Mouse (Mus musculus) liver, embryonic 12.5 days (tissue): ENCODE measurements around the gene 2310011J03Rik. TPM values are rescaled to one million over a fixed set of nuclear protein-coding genes. Genes with fewer than 3 reads are reported as not detected.

Experiments used
- ATAC-seq: fragments of 200-750 bp; cut with Nextera tagmentation; 2 replicates; pipeline ENCODE4 v1.8.0; 2017; ENCODE audit warnings: moderate number of reproducible peaks, mild to moderate bottlenecking, moderate library complexity
- H3K27ac ChIP-seq: fragments of 300-500 bp; sonication (generic); 2 replicates; pipeline ENCODE4 v1.5.1; 2016; ENCODE audit warnings: mild to moderate bottlenecking
- H3K27me3 ChIP-seq: fragments of 300-500 bp; sonication (generic); replicated peaks from 2 replicates; pipeline ENCODE4 v1.6.1; 2016; ENCODE audit warnings: mild to moderate bottlenecking, moderate library complexity
- H3K36me3 ChIP-seq: fragments of 300-500 bp; sonication (generic); 2 replicates; pipeline ENCODE4 v1.6.1; 2016; ENCODE audit warnings: mild to moderate bottlenecking, moderate library complexity
- H3K4me1 ChIP-seq: fragments of 300-500 bp; sonication (generic); 2 replicates; pipeline ENCODE4 v1.6.1; 2016
- H3K4me2 ChIP-seq: fragments of 300-500 bp; sonication (generic); 2 replicates; pipeline ENCODE4 v1.6.1; 2016; ENCODE audit warnings: mild to moderate bottlenecking, moderate library complexity
- H3K4me3 ChIP-seq: fragments of 300-500 bp; sonication (generic); 2 replicates; pipeline ENCODE4 v1.5.1; 2016; ENCODE audit warnings: mild to moderate bottlenecking, moderate library complexity
- H3K9ac ChIP-seq: fragments of 300-500 bp; sonication (generic); 2 replicates; pipeline ENCODE4 v1.6.1; 2016; ENCODE audit warnings: mild to moderate bottlenecking, moderate library complexity
- H3K9me3 ChIP-seq: fragments of 300-500 bp; sonication (generic); replicated peaks from 2 replicates; pipeline ENCODE4 v1.6.1; 2016; ENCODE audit warnings: mild to moderate bottlenecking, moderate library complexity
- WGBS: fragments of 180-500 bp; shearing (Covaris S2); methylation state at CpG from one replicate; pipeline ENCODE4 v1.1.7; 2016; ENCODE audit not compliant: insufficient replicate concordance; 5-methylcytosine and 5-hydroxymethylcytosine counted together
- polyA plus RNA-seq: library from polyadenylated mRNA; unstranded; fragments of >200 nt; fragmentation: Nextera tagmentation; extraction: Ambion mirVana; gene quantifications from 2 replicates; pipeline ENCODE4 v1.2.1, GENCODE M21; 2016

2310011J03Rik gene
- 46.0 and 46.7 TPM in 2 replicates for polyA plus RNA-seq

- Histone ChIP-seq H3K9ac (peak within 1 kb of the TSS; percentile 91), H3K27ac (peak within 1 kb of the TSS; percentile 88), H3K4me3 (peak within 1 kb of the TSS; percentile 90), H3K9me3 (no peaks in the 10 kb centered on the region), H3K4me2 (peak within 1 kb of the TSS; percentile 99), H3K4me1 (peaks cover 91% of the 10 kb centered on the region), H3K27me3 (peaks cover 25% of the 10 kb centered on the region), H3K36me3 (peaks cover 23% of the 10 kb centered on the region)
- under 1% methylated on average over 34 of the region's 34 CpGs for WGBS
- peak; percentile 60 for ATAC-seq
These were observed at the start of gene 2310011J03Rik for GRCm38 (mm10) chr10:80320340-80320760. Gene 2310011J03Rik, minus strand, starts transcription at chr10:80320537.

GRCm38 (mm10) chr10:80368392-80368791 is 48.1 kb upstream of the 2310011J03Rik start:
- Histone ChIP-seq H3K27ac (no peak overlapping the region), H3K27me3 (peaks cover 85% of the 10 kb centered on the region), H3K9me3 (0 out of 2 replicates have a peak, but pooled peaks cover 5% of the 10 kb centered on the region), H3K4me2 (no peak overlapping the region), H3K4me1 (peaks cover 7% of the 10 kb centered on the region; the same call in 1 of the 2 replicates), H3K4me3 (no peak overlapping the region), H3K9ac (no peak overlapping the region), H3K36me3 (no peaks in the 10 kb centered on the region)
- WGBS, result 79% methylated on average over 6 of the region's 6 CpGs
- ATAC-seq, result no peak

- ATAC-seq, result no peak
- 0 out of 2 replicates have a peak, but pooled peaks cover 5% of the 10 kb centered on the region for H3K9me3 ChIP-seq
- peaks cover 85% of the 10 kb centered on the region for H3K27me3 ChIP-seq
- H3K4me1 ChIP-seq, result peaks cover 7% of the 10 kb centered on the region; the same call in 1 of the 2 replicates
- no peak overlapping the region for H3K27ac ChIP-seq
- no peaks in the 10 kb centered on the region for H3K36me3 ChIP-seq
- 55% methylated on average over 5 of the region's 5 CpGs for WGBS
- H3K4me2 ChIP-seq, result no peak overlapping the region
- no peak overlapping the region for H3K4me3 ChIP-seq
- no peak overlapping the region for H3K9ac ChIP-seq
These were observed 47.6 kb upstream of the 2310011J03Rik start for GRCm38 (mm10) chr10:80367954-80368353.

GRCm38 (mm10) chr10:80365736-80366135 is 45.4 kb upstream of the 2310011J03Rik start:
- 48% methylated on average over 6 of the region's 6 CpGs for whole genome bisulfite sequencing
- no peak overlapping the region for H3K4me3 ChIP-seq
- no peaks in the 10 kb centered on the region for H3K36me3 ChIP-seq
- H3K9ac ChIP-seq, result no peak overlapping the region
- peaks cover 91% of the 10 kb centered on the region for H3K27me3 ChIP-seq
- H3K4me1 ChIP-seq, result no peaks in the 10 kb centered on the region
- 0 out of 2 replicates have a peak, but pooled peaks cover 5% of the 10 kb centered on the region for H3K9me3 ChIP-seq
- ATAC-seq, result no peak
- H3K4me2 ChIP-seq, result no peak overlapping the region
- no peak overlapping the region for H3K27ac ChIP-seq

- Histone ChIP-seq H3K36me3 (no peaks in the 10 kb centered on the region), H3K4me3 (no peak overlapping the region), H3K27ac (no peak overlapping the region), H3K9me3 (0 out of 2 replicates have a peak, but pooled peaks cover 5% of the 10 kb centered on the region), H3K4me2 (no peak overlapping the region), H3K4me1 (no peaks in the 10 kb centered on the region), H3K27me3 (peaks cover 98% of the 10 kb centered on the region), H3K9ac (no peak overlapping the region)
- 41% methylated on average over 6 of the region's 6 CpGs for WGBS
- no peak for ATAC-seq
These were observed 43.4 kb upstream of the 2310011J03Rik start for GRCm38 (mm10) chr10:80363734-80364133.

GRCm38 (mm10) chr10:80357994-80358639 is 37.8 kb upstream of the 2310011J03Rik start:
- H3K4me2 ChIP-seq, result peak overlapping the region; percentile 38
- no peaks in the 10 kb centered on the region for H3K36me3 ChIP-seq
- H3K4me1 ChIP-seq, result peaks cover 18% of the 10 kb centered on the region; the same call in 1 of the 2 replicates
- H3K27me3 ChIP-seq, result peaks cover 98% of the 10 kb centered on the region
- 10% methylated on average over 30 of the region's 31 CpGs for WGBS
- no peaks in the 10 kb centered on the region for H3K9me3 ChIP-seq
- peak overlapping the region; percentile 3 for H3K4me3 ChIP-seq
- H3K27ac ChIP-seq, result no peak overlapping the region
- no peak overlapping the region for H3K9ac ChIP-seq
- 0 out of 2 replicates have a peak, but pooled peaks have one; percentile 25 for ATAC-seq

GRCm38 (mm10) chr10:80357336-80357735 is 37.0 kb upstream of the 2310011J03Rik start:
- Histone ChIP-seq H3K27ac (no peak overlapping the region), H3K4me3 (peak overlapping the region; percentile 3; the same call in 1 of the 2 replicates), H3K4me2 (no peak overlapping the region), H3K27me3 (peaks cover 98% of the 10 kb centered on the region), H3K36me3 (no peaks in the 10 kb centered on the region), H3K4me1 (peaks cover 25% of the 10 kb centered on the region; the same call in 1 of the 2 replicates), H3K9me3 (no peaks in the 10 kb centered on the region), H3K9ac (no peak overlapping the region)
- WGBS, result 27% methylated on average over 7 of the region's 7 CpGs
- ATAC-seq, result 0 out of 2 replicates have a peak, but pooled peaks have one; percentile 5

GRCm38 (mm10) chr10:80356737-80357136 is 36.4 kb upstream of the 2310011J03Rik start:
- Histone ChIP-seq H3K9me3 (no peaks in the 10 kb centered on the region), H3K27ac (no peak overlapping the region), H3K9ac (no peak overlapping the region), H3K36me3 (no peaks in the 10 kb centered on the region), H3K4me3 (peak overlapping the region; percentile 16), H3K4me2 (peak overlapping the region; percentile 46), H3K27me3 (peaks cover 100% of the 10 kb centered on the region), H3K4me1 (peaks cover 31% of the 10 kb centered on the region; the same call in 1 of the 2 replicates)
- no peak for ATAC-seq
- 5% methylated on average over 34 of the region's 34 CpGs for WGBS

GRCm38 (mm10) chr10:80356001-80356682 is 35.8 kb upstream of the 2310011J03Rik start, which contains the start of gene Plk5:
Gene Plk5, plus strand, starts transcription at chr10:80356459.
- Histone ChIP-seq H3K9me3 (no peaks in the 10 kb centered on the region), H3K27ac (no peak within 1 kb of the TSS), H3K4me1 (peaks cover 32% of the 10 kb centered on the region; the same call in 1 of the 2 replicates), H3K4me2 (peak within 1 kb of the TSS; percentile 46), H3K36me3 (no peaks in the 10 kb centered on the region), H3K27me3 (peaks cover 100% of the 10 kb centered on the region), H3K4me3 (peak within 1 kb of the TSS; percentile 16), H3K9ac (no peak within 1 kb of the TSS)
- ATAC-seq, result no peak
- 3% methylated on average over 52 of the region's 53 CpGs for WGBS

- no peak for ATAC-seq
- H3K27me3 ChIP-seq, result peaks cover 100% of the 10 kb centered on the region
- peaks cover 35% of the 10 kb centered on the region for H3K4me1 ChIP-seq
- WGBS, result 16% methylated on average over 9 of the region's 9 CpGs
- no peaks in the 10 kb centered on the region for H3K9me3 ChIP-seq
- no peak overlapping the region for H3K4me3 ChIP-seq
- no peak overlapping the region for H3K4me2 ChIP-seq
- no peak overlapping the region for H3K27ac ChIP-seq
- no peaks in the 10 kb centered on the region for H3K36me3 ChIP-seq
- no peak overlapping the region for H3K9ac ChIP-seq
These were observed 35.1 kb upstream of the 2310011J03Rik start for GRCm38 (mm10) chr10:80355431-80355830.

GRCm38 (mm10) chr10:80352727-80353126 is 32.4 kb upstream of the 2310011J03Rik start:
- ATAC-seq, result no peak
- no peak overlapping the region for H3K4me3 ChIP-seq
- peaks cover 100% of the 10 kb centered on the region for H3K27me3 ChIP-seq
- H3K9me3 ChIP-seq, result no peaks in the 10 kb centered on the region
- H3K9ac ChIP-seq, result no peak overlapping the region
- H3K4me1 ChIP-seq, result peaks cover 50% of the 10 kb centered on the region
- no peaks in the 10 kb centered on the region for H3K36me3 ChIP-seq
- no peak overlapping the region for H3K27ac ChIP-seq
- 36% methylated on average over 8 of the region's 8 CpGs for WGBS
- no peak overlapping the region for H3K4me2 ChIP-seq

- no peak overlapping the region for H3K4me2 ChIP-seq
- H3K27ac ChIP-seq, result no peak overlapping the region
- no peaks in the 10 kb centered on the region for H3K9me3 ChIP-seq
- H3K4me1 ChIP-seq, result peaks cover 55% of the 10 kb centered on the region
- H3K27me3 ChIP-seq, result peaks cover 100% of the 10 kb centered on the region
- H3K4me3 ChIP-seq, result no peak overlapping the region
- 19% methylated on average over 11 of the region's 11 CpGs for WGBS
- no peaks in the 10 kb centered on the region for H3K36me3 ChIP-seq
- no peak overlapping the region for H3K9ac ChIP-seq
- ATAC-seq, result no peak
These were observed 31.6 kb upstream of the 2310011J03Rik start for GRCm38 (mm10) chr10:80351896-80352295.
